Mouse (Mus musculus) spleen, postnatal 14 days (tissue): ENCODE data around the gene Panx3.
A peak's percentile ranks its signal among the peaks of the same experiment; 100 is the strongest.

Experiments used
- DNase-seq, 2 experiments: peaks; one replicate each; pipeline ENCODE4 v3.0.0; 2021 to 2022; ENCODE audit warnings: low spot score in 2 of 2

Panx3 gene

GRCm38 (mm10) chr9:37669115-37669514 lies at the start of gene Panx3:
Gene Panx3 (minus strand): TSS chr9:37669235.
- no peak for DNase-seq

GRCm38 (mm10) chr9:37716150-37716549 lies 47.1 kb upstream of the Panx3 start, which contains the start of gene Olfr160:
Gene Olfr160 (minus strand): TSS chr9:37716250.
- DNase-seq, result no peak

- no peak for DNase-seq
These were observed 21.1 kb upstream of the Panx3 start for GRCm38 (mm10) chr9:37689970-37690686.

GRCm38 (mm10) chr9:37687941-37688303 lies 18.9 kb upstream of the Panx3 start:
- DNase-seq, result no peak

- no peak for DNase-seq
These were observed 18.4 kb upstream of the Panx3 start for GRCm38 (mm10) chr9:37687288-37687940.

GRCm38 (mm10) chr9:37681123-37681522 lies 12.1 kb upstream of the Panx3 start:
- no peak for DNase-seq

GRCm38 (mm10) chr9:37675287-37675686 lies 6.3 kb upstream of the Panx3 start:
- DNase-seq, result no peak

- no peak for DNase-seq
These were observed 1.2 kb upstream of the Panx3 start for GRCm38 (mm10) chr9:37670261-37670660.

- no peak for DNase-seq
These were observed 643 bp upstream of the Panx3 start for GRCm38 (mm10) chr9:37669678-37670077.

- DNase-seq, result no peak
These were observed 3.0 kb downstream of the Panx3 start for GRCm38 (mm10) chr9:37666045-37666444.

GRCm38 (mm10) chr9:37664604-37665003 lies 4.4 kb downstream of the Panx3 start:
- no peak for DNase-seq

- no peak for DNase-seq
These were observed 5.8 kb downstream of the Panx3 start for GRCm38 (mm10) chr9:37663210-37663609.

GRCm38 (mm10) chr9:37659413-37659812 lies 9.6 kb downstream of the Panx3 start:
- no peak for DNase-seq

GRCm38 (mm10) chr9:37656931-37657481 lies 12.0 kb downstream of the Panx3 start, which contains the start of gene Tbrg1:
Gene Tbrg1 (minus strand): TSS chr9:37657312.
- peak; percentile 24 to 58 for DNase-seq

GRCm38 (mm10) chr9:37656439-37656881 lies 12.6 kb downstream of the Panx3 start:
- DNase-seq, result peak in 1 of 2 experiments; percentile 7

- DNase-seq, result no peak
These were observed 13.1 kb downstream of the Panx3 start for GRCm38 (mm10) chr9:37655961-37656360.

GRCm38 (mm10) chr9:37653836-37654235 lies 15.2 kb downstream of the Panx3 start:
- DNase-seq, result no peak

GRCm38 (mm10) chr9:37650639-37651038 lies 18.4 kb downstream of the Panx3 start:
- DNase-seq, result no peak

- no peak for DNase-seq
These were observed 22.8 kb downstream of the Panx3 start for GRCm38 (mm10) chr9:37646246-37646645.

- no peak for DNase-seq
These were observed 30.3 kb downstream of the Panx3 start for GRCm38 (mm10) chr9:37638721-37639120.

- no peak for DNase-seq
These were observed 32.1 kb downstream of the Panx3 start for GRCm38 (mm10) chr9:37636800-37637542.

- DNase-seq, result peak in 1 of 2 experiments; percentile 29
These were observed 32.7 kb downstream of the Panx3 start for GRCm38 (mm10) chr9:37636335-37636734.
